Mouse (Mus musculus) lung, postnatal 25 days (tissue): Measurements from ENCODE around the gene Cyp27b1.
A peak's percentile ranks its signal among the peaks of the same experiment; 100 is the strongest.
"Not testable (repeated sequence)": the region's sequence is repeated elsewhere in the genome, so short reads cannot be mapped to it uniquely, and the experiment has no call there.

ENCODE experiments used
- DNase-seq: peaks from one replicate; pipeline ENCODE4 v3.0.0; 2022; ENCODE audit warnings: low spot score

The Cyp27b1 gene

DNA sequence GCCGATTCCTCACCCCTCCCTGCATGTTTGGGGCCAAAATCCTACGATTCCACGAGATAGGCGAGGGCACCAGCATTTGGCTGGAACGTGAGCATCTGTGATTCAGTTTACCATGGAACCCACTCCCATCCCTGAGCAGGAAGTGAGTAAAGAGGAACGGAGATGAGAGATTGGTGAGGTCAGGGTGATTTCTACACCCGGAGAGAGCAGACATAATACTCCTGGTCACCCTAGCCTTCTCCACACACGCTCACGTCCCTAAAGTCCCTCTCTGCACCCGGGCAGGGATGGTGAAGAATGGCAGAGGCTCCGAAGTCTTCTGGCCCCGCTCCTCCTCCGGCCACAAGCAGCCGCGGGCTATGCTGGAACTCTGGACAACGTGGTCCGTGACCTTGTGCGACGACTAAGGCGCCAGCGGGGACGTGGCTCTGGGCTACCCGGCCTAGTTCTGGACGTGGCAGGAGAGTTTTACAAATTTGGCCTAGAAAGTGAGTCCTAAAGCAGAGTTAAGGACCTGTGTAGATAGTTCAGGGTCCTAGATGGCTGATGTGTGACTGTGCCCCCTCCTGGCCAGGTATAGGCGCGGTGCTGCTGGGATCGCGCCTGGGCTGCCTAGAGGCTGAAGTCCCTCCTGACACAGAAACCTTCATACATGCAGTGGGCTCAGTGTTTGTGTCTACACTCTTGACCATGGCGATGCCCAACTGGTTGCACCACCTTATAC is 1.5 kb downstream of the Cyp27b1 start:
- DNase-seq, result no peak

DNA sequence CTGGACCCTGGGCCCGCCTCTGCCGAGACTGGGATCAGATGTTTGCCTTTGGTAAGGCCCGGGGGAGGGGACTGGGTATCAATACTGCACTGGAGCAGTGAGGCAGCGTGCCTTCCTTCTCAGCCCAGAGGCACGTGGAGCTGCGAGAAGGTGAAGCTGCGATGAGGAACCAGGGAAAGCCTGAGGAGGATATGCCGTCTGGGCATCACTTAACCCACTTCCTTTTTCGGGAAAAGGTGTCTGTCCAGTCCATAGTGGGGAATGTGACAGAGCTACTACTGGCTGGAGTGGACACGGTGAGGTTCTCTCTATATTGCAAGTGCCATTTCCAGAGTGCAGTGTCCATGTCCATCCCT is 2.0 kb downstream of the Cyp27b1 start:
- no peak for DNase-seq

DNA sequence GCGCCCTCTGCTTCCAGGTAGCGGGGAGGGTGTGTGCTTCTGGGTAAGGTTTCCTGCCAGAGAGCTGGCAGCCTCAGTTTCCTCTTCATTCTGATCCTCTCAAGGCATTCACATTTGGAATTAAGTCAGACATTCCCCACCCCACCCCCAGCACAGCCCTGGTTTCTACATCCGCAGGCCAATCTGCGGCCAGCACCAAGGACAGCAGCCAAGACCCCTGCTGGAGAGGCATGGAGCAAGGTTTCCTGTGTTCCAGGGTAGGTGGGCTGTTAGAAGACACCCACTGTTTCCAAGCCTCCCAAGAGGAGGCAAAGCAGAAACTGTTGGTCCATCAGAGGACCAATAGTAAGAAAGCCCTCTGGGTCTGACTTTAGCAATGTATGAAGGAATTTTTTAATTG is 6.6 kb downstream of the Cyp27b1 start:
- no peak for DNase-seq

DNA sequence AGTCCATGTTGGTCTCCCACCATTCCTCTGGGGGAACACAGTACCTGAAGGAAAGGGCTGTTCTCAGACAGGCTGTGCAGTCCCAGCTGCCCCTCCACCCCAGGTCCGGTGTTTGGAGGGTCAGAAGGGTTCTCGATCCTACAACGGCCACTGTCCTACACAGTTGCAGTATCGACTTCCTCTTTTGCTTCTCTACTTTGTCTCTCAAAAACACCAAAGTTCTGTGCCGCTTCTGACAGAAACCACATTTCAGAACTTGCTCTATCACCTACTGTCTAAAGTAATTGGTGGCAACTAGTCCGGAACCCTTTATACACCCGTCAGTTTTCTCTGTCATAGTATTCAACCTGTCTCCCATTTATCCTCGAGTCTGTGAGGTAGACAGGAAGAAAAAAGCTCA is 7.4 kb downstream of the Cyp27b1 start:
- DNase-seq, result no peak

DNA sequence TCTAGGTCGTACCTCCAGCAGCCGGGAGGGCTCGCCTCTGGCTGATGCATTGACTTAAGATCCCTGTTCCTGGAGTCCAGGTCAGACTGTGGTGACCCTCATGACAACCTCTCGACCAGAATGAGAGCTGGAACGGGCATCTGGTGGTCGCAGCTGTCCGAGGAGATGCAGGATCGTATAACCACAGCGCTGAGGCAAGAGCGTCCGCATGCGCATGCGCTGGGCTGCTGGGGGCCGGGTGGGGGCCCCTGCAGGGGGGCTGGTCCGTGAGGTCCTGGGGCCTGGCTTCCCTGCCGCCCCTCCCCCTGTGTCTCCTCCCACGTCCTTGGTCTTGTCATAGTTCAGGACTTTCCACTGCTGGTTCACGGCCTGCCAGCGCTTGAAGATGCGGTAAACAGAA is 8.4 kb downstream of the Cyp27b1 start:
- DNase-seq, result no peak

DNA sequence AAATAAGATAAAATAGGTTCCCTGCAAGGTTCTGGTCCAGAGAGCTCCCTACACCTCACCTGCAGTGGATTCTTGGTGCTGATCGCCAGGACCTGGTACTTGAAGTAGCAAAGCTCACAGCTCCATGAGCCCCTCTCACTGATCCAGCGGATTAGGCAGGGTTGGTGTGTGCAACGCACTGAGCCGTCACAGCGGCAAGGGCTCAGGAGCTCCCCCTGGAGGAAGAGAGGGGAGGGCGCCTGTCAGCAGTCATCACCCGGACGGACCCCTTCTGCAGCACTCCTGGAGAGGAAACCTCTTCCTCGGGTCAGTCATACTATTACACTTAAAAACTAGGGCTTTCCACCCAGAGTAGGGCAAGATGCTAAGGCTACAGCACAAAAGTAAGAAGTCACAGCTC is 10.1 kb downstream of the Cyp27b1 start:
- DNase-seq, result peak; percentile 79

DNA sequence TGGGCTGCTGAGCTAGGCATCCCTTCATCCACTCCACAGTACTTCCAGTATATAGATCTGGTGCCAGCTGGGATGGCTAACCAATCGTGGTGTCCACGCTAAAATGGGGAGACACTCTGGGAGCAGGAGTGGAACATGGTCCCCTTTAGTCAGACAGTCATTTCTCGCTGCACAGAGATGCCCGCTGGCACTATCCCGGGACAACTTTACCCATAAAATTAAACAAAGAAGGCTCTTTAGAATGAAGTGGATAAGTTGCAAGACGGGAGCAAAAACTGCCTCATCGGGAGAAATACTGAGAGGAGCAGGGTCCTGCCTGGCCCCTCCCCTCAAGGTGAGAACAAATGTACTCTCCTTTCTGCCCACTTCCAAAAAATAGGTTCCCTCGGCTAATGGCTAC is 10.7 kb downstream of the Cyp27b1 start:
- no peak for DNase-seq

DNA sequence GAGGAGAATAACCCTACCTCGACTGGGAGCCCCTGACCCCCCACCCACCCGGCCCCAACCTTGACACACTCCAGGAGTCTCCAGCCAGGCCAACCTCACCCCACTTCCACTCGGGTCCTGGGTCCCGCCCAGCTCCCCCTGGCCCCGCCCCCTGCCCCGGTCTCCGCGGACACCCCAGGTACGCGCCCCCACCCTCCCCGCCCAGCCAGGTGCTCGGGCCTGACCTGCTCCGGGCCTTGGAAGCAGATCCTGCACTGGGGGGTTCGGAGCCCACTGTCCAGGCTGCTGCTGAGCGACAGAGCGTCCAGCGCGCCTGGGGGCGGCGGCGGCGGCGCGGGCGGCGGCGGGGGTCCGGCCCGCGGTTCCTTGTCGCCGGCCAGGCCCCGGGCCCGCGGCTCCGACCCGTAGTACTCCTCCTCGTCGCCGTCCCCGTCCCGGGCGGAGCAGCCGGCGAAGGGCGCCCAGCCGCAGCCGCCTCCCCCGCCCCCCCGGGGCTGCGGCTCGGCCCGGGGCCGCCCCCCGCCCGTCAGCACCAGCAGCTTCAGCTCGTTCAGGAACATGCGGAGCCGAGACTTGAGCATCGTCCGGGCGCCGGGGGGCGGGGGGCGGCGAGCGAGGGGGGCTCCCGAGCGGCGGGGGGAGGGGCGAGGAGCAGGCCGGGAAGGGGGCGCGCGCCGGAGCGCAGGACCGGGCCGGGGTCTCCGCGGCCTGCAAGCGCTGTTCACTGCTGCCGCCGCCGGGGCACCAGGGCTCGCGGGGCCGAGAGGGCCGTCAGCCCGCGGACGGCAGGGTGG is 11.3 kb downstream of the Cyp27b1 start:
- no peak for DNase-seq

DNA sequence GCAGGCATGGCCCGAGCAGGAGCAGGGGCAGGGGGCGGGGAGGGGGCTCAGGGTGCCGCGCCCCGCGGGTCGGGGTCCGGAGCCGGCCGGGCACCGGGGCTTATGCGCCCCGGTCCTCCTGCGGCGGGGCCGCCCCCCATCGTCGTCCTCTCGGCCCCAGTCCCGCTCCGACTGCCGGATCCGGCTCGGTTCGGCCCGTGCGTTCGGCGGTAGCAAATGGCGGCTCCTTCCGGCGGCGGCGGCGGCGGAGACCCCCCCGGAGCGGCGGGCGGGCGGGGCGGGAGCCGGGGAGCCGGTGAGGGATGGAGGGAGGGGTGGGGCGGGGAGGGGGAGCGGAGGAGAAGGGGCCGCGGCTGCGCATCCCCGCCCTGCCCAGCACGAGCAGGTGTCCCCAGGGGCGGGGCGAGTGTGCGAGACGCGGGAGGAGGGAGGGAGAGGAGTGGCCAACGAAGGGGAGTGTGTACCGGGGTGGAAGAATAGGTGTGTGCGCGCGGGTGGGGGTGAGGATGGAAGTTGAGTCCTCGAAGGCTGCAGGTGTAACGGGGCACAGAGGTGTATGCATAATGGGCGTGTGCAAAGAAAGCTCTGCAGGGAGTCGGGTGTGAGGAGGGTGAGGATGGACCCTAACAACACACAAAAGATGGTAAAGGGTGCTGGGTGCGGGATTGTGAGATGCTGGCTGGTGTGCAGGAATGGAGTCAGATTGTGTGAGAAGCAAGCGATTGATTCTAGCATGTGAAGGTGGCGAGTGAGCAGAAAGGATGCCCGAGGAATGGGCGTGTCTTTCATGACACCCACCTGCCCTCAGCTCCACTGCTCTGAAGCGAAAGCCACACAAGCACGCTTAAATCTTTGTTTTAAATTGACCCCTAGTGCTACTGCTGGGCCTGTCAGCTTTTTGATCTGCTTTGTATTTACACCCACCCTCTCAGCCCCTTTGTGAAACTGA is 12.2 kb downstream of the Cyp27b1 start, which contains the start of gene March9:
TSS of gene March9 (minus strand) at position 217 of the 949 bp plus-strand sequence.
- peak; percentile 82 for DNase-seq

DNA sequence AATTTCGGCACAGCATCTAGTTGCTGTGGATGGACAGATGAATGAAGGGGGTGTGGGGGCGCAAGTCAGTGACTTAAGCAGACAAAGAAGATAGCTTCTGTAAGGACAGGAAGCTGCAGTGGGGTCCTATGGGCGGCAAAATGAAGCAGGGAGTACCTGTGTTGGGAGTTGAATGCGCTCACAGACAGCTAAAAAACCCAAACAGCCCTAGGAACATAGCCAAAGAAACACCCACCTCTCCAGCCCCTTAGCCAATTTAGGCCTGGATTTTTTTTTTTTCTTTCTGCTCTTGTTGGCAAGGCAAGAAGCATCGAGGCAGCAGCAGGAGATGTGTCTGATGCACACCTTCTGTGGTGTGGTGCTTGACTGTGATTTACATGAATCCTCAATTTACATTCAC is 13.0 kb downstream of the Cyp27b1 start:
- no peak for DNase-seq

DNA sequence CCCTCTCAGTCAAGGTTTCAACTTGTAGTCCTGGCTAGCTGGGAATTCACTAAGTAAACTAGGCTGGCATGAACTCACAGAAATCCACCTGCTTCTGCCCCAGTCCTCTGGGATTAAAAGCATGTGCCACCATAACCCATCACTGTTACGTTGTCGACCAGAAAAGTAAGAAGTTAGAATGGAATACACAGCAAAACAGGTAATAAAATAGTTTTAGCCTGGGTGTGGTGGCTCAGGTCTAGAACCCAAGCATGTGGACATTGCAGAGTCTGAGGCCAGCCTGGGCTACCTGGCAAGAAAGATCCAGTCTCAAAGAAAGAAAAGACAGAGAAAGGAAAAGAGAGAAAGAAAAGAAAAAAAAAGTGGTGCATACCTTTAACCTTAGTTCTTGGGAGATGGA is 13.5 kb downstream of the Cyp27b1 start:
- DNase-seq, result no peak

DNA sequence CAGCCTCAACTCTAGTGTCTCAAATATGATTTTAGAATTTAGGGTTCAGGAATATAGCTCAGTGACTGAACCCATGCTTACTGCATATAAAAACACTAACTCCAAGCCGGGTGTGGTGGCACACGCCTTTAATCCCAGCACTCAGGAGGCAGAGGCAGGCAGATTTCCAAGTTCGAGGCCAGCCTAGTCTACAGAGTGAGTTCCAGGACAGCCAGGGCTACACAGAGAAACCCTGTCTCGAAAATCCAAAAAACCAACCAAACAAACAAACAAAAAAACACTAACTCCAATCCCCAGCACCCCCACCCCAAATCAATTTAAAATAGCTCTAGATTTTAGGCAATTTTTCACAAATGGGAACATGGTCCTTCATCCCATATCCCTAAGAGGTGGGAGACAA is 14.1 kb downstream of the Cyp27b1 start:
- not testable (repeated sequence) for DNase-seq

DNA sequence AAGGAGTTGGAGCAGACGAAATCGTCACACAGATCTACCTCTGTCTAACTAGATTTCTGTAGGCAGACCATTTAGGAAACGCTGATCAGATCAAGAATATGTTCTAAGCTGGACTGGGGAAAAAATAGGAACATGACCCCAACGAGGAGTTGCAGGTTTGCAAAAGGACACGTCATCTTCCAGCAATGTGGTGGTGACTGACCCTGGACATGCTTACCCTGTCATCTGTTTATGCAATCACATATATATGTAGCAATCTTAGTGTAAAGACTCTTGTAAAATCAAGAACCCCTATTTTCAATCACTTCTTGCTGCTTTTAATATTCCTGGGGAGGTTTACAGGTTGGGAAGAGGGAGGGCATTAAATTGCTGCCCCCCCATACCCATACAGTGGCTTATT is 14.5 kb downstream of the Cyp27b1 start:
- no peak for DNase-seq

DNA sequence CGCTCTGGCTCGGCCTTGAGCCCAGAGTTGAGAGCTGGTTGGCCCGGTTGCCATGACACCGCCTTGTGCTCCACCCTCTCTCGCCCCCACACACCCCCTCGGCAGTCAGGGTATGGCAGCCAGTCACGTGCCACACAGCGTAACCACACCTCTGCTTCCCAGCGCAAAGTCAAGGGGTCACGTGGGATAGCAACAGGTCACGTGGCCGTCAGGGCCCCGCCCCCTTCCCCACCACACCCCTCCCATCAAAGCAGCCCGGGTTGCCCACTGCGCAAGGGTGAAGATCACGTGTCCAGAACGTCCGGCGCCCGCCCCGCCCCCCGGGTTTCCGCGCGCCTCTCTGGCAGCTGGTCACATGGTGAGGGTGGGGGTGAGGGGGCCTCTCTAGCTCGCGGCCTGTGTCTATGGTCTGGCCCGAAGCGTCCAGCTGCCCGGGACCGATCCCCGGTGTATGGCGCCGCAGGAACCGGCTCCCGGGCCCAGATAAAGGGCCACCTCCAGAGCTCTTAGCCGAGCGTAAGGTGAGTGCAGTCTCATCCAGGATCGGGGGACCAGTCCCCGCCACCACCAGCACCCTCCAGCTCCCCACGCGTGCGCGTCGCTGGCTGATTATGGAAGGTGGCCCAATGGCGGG is 15.3 kb downstream of the Cyp27b1 start, which contains the start of gene Cdk4:
TSS of gene Cdk4 (plus strand) at position 296 of the 634 bp plus-strand sequence.
- DNase-seq, result peak; percentile 98

DNA sequence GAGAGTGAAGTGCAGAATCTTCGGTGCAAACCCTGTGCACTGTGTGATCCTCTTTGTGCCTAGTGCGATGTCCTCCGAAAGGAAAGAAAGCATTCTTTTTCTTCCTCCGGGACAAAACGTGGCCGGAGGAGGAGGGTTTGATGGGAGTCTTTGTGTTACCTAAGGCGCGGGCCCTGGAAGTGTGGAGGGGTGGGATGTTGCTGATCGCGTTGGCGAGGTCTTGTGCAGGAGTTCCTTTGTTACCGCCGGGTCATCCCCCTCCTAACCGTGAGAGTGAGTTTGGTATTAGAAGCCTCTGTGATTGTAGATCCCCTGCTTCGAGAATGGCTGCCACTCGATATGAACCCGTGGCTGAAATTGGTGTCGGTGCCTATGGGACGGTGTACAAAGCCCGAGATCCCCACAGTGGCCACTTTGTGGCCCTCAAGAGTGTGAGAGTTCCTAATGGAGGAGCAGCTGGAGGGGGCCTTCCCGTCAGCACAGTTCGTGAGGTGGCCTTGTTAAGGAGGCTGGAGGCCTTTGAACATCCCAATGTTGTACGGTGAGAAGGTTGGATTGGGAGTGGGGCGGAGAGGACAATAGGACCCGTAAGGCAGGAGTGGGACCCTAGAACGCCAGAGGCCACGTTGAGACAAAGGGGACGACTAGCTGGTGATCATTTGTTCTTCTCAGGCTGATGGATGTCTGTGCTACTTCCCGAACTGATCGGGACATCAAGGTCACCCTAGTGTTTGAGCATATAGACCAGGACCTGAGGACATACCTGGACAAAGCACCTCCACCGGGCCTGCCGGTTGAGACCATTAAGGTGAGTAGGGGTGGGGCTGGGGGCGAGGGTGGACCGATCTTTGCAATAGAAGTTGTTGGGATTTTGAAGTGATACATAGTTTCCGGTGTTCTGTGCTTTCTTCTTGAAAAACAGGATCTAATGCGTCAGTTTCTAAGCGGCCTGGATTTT is 16.1 kb downstream of the Cyp27b1 start:
- DNase-seq, result no peak

DNA sequence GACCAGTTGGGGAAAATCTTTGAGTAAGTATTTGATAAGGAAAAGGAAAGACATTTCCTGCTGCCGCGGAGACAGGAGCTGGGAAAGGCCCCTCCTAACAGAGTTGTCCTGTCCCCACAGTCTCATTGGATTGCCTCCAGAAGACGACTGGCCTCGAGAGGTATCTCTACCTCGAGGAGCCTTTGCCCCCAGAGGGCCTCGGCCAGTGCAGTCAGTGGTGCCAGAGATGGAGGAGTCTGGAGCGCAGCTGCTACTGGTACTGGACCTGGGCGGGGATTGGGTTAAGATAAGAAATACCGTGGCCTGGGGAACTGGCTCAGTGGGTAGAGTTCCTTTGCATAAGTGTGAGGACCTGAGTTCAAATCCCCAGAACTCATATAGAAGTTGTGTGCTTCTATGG is 17.9 kb downstream of the Cyp27b1 start:
- DNase-seq, result no peak

DNA sequence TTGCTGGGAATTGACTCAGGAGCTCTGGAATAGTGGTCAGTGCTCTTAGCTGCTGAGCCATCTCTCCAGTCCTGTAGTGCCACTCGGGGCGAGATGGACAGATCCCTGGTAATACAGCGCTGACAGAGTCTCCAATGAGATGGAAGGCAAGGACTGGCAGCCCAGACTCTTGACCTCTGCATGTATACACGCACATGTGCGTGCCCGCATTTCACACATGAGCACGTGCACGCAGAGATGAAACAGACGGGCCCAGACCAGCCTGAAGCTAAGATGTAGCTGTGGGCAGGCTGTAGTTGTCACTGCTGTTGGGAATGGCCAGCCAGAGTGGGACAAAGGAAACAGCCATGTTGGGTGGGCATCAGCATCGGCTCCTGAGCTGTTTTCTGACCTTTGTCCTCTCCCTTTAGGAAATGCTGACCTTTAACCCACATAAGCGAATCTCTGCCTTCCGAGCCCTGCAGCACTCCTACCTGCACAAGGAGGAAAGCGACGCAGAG is 18.5 kb downstream of the Cyp27b1 start:
- no peak for DNase-seq

DNA sequence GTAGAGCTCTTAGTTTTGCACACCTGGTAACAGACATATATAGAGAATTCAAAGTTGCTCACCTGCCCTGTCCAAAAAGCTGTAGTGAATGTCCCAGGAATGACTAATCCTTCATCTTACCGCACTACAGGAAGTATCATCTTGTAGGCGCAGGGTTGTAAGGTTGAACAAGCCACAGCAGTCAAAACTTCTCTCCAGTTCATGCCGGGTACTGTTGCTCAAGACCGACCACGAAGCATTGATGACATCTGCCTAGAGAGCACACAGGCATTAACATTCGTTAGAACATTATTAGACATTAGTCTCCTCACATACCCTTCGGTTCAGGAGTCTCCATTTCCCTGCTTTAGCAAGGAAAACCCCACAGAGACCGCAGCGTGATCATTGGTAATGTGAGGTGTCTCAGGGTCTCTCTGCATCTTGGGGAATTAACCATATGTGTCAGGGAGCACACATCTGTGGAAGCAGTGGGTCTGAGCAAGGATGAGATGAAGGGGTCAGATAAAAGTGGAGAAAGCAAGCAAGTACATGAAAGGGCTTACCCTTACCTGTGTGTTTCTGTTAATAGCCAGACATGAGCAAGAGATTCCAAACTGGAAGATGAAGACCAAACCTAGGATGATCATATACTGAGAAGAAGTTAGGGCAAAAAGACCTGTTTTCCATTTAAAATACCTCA is 20.4 kb downstream of the Cyp27b1 start:
- no peak for DNase-seq

DNA sequence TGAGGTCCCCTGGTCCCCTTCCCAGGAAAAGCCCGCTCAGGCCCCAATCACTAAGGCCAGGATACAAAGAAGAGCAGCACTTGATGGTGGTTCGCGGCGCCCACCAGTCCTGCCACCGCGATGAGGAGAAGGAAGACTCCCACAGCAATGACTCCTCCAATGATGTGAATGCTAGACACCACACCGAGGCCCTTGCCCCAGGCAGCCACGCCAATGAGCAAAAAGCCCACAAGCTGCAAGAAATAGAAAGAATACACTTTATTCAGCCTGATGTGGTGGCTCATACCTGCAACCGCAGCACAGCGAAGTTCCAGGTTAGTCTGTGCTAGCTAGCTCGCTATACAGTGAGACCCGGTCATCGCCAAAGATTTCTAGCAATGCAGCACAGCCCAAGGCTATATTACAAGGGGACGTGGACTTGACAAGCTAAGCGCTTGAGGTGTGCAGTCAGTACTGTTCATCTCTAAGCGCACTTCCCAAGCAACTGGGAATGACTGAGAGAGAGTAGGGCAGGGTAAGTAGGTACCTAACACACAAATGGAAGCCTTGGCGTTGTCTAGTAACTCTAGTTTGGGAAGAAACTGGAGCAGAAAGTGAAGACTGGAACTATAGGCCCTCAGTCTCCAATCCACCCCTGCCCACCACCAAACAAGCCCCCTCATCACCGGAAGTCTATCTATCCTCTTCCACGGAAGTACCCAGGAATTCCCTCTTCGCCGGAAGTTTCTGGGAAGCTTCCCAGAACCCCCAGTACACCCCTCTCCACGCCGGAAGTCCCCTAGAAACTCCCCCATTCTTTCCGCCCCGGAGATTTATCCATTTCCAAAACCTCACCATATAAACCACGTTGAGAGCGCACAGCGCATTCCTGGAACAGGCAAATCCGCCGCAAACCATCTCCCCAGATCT is 21.5 kb downstream of the Cyp27b1 start:
- DNase-seq, result no peak
